Mouse (Mus musculus): ENCODE data around the gene Fosl2.

- TF ChIP-seq CTCF (IDR thresholded peaks at IDR 0.05; ENCODE audit: low read depth) = no peak
- TF ChIP-seq EP300 (IDR thresholded peaks at IDR 0.05; ENCODE audit: low read depth) = no peak
These were observed 10.7 kb downstream of the Fosl2 start for GRCm38 (mm10) chr5:32146281-32146680.

All from heart, postnatal 0 days (tissue).